Mouse (Mus musculus) embryonic fibroblast, embryonic 13.5 days (primary cell): ENCODE measurements around the gene Pon3.

Experiments
- CTCF ChIP-seq: IDR thresholded peaks from 2 replicates; pipeline ENCODE4 v1.5.1; 2011; ENCODE audit warnings: mild to moderate bottlenecking, control low read depth, low read length, moderate library complexity, borderline replicate concordance; ENCODE audit not compliant: insufficient read depth
- POLR2A ChIP-seq: IDR thresholded peaks from 2 replicates; pipeline ENCODE4 v1.6.1; 2011; ENCODE audit warnings: low read depth, mild to moderate bottlenecking, control low read depth, low read length, moderate library complexity

GRCm38 (mm10) chr6:5292841-5293240, 36.8 kb upstream of the Pon3 start:
- TF ChIP-seq CTCF (no peak), POLR2A (no peak)
